Mouse (Mus musculus): ENCODE data around the gene 5430419D17Rik. TPM values are rescaled to one million over a fixed set of nuclear protein-coding genes. Genes with fewer than 3 reads are reported as not detected.

Gene 5430419D17Rik
- polyA plus RNA-seq (2012; fragmentation: generic; extraction: Trizol), result 0.04 TPM

DNA sequence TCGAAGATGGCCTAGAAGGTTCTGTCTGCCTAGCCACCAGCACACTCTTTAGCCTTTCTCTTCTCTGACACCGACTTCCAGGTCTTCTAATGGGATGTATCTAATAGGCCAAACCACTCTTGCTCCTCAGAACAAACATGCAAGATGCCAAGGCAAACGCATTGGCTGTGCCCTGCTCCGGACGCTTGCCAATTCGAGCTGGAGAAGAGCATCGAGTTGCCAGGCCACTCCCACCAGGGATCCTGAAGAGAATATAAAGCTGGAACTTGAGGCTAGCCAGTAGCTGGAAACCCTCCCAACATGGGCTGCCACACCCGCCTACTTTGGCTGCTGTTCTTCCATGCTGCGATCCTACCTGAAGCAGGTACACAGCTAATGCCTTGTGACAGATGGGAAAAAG lies at the start of gene 5430419D17Rik:
Gene 5430419D17Rik, plus strand, starts transcription at position 282 of the 400 bp plus-strand sequence.
- Histone ChIP-seq H3K36me3 (ENCODE audit: control insufficient read depth, insufficient read depth) (no peaks in the 10 kb centered on the region), H3K27me3 (ENCODE audit: control insufficient read depth, insufficient read depth, insufficient read length) (no peaks in the 10 kb centered on the region), H3K4me3 (no peak within 1 kb of the TSS), H3K4me2 (ENCODE audit: low read depth) (no peak within 1 kb of the TSS), H3ac (ENCODE audit: control insufficient read depth, insufficient read length) (no peak within 1 kb of the TSS), H3K79me2 (ENCODE audit: control insufficient read depth, insufficient read depth) (no peaks in the 10 kb centered on the region)
- no peak for TF ChIP-seq SRF (IDR thresholded peaks at IDR 0.05; ENCODE audit: control insufficient read depth, insufficient read length, low read depth)
- TF ChIP-seq POLR2A (IDR thresholded peaks at IDR 0.05; ENCODE audit: insufficient read length, low read depth), result no peak
- TF ChIP-seq REST (IDR thresholded peaks at IDR 0.05; ENCODE audit: insufficient read depth, insufficient read length), result no peak
- TF ChIP-seq USF1 (IDR thresholded peaks at IDR 0.05; ENCODE audit: low read depth), result no peak
- no peak for TF ChIP-seq E2F4 (IDR thresholded peaks at IDR 0.05; ENCODE audit: insufficient read depth)
- no peak for TF ChIP-seq TCF3 (IDR thresholded peaks at IDR 0.05; ENCODE audit: insufficient read length, low read depth)

DNA sequence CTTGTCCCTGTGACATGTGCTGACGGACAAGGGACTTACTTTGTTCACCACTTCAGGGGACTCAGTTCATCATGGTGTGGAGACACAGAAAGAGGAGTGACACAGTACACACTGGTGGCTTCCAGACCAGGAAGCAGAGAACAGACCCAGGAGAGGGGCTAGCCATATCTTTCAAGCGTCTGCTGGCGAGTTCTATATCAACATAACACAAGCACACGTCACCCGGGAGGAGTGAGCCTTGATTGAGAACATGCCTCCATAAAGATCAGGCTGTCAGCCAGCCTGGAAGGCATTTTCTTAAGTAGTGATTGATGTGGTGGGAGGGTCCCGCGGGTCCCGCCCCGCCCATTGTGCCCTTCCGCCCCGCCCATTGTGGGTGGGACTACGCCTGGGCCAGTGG lies 44.2 kb upstream of the 5430419D17Rik start:
- no peaks in the 10 kb centered on the region for H3K36me3 ChIP-seq (ENCODE audit: control insufficient read depth, insufficient read depth)
- H3K4me2 ChIP-seq (ENCODE audit: low read depth), result no peak overlapping the region
- no peak overlapping the region for H3K4me3 ChIP-seq
- no peak overlapping the region for H3ac ChIP-seq (ENCODE audit: control insufficient read depth, insufficient read length)
- H3K79me2 ChIP-seq (ENCODE audit: control insufficient read depth, insufficient read depth), result no peaks in the 10 kb centered on the region
- TF ChIP-seq TCF12 (IDR thresholded peaks at IDR 0.05; ENCODE audit: insufficient read depth, poor library complexity, severe bottlenecking), result no peak
- H3K27me3 ChIP-seq (ENCODE audit: control insufficient read depth, insufficient read depth, insufficient read length), result no peaks in the 10 kb centered on the region

GRCm38 (mm10) chr7:131133181-131133580 lies 41.0 kb upstream of the 5430419D17Rik start:
- H3K36me3 ChIP-seq (ENCODE audit: control insufficient read depth, insufficient read depth), result no peaks in the 10 kb centered on the region
- TF ChIP-seq CEBPB (IDR thresholded peaks at IDR 0.05; ENCODE audit: insufficient read depth, poor library complexity, severe bottlenecking), result no peak
- no peak for TF ChIP-seq SRF (IDR thresholded peaks at IDR 0.05; ENCODE audit: control insufficient read depth, insufficient read length, low read depth)
- no peak for TF ChIP-seq TCF12 (IDR thresholded peaks at IDR 0.05; ENCODE audit: insufficient read depth, poor library complexity, severe bottlenecking)
- TF ChIP-seq REST (IDR thresholded peaks at IDR 0.05; ENCODE audit: insufficient read depth, insufficient read length), result no peak
- TF ChIP-seq E2F4 (IDR thresholded peaks at IDR 0.05; ENCODE audit: insufficient read depth), result no peak
- TF ChIP-seq TCF3 (IDR thresholded peaks at IDR 0.05; ENCODE audit: insufficient read length, low read depth), result no peak
- no peak for TF ChIP-seq USF1 (IDR thresholded peaks at IDR 0.05; ENCODE audit: low read depth)
- TF ChIP-seq MAX (IDR thresholded peaks at IDR 0.05; ENCODE audit: low read depth), result no peak
- no peak for TF ChIP-seq POLR2AphosphoS2 (IDR thresholded peaks at IDR 0.05; ENCODE audit: insufficient read length, low read depth)
- no peak for TF ChIP-seq MYOD1 (IDR thresholded peaks at IDR 0.05; ENCODE audit: control insufficient read depth in 1 of 3, insufficient read length in 2 of 3, low read depth in 2 of 3)
- TF ChIP-seq POLR2A (IDR thresholded peaks at IDR 0.05; ENCODE audit: insufficient read length, low read depth), result no peak
- no peak for TF ChIP-seq MYOG (IDR thresholded peaks at IDR 0.05; ENCODE audit: control insufficient read depth in 1 of 3, insufficient read depth in 1 of 3, insufficient read length in 2 of 3, low read depth in 2 of 3)

GRCm38 (mm10) chr7:131146214-131146613 lies 28.0 kb upstream of the 5430419D17Rik start, which contains the start of gene 4933402N03Rik:
Gene 4933402N03Rik (minus strand): TSS chr7:131146314.
- TF ChIP-seq POLR2A (IDR thresholded peaks at IDR 0.05; ENCODE audit: insufficient read length, low read depth) (no peak), MYOG (IDR thresholded peaks at IDR 0.05; ENCODE audit: control insufficient read depth in 1 of 3, insufficient read depth in 1 of 3, insufficient read length in 2 of 3, low read depth in 2 of 3) (no peak), TCF3 (IDR thresholded peaks at IDR 0.05; ENCODE audit: insufficient read length, low read depth) (no peak), CEBPB (IDR thresholded peaks at IDR 0.05; ENCODE audit: insufficient read depth, poor library complexity, severe bottlenecking) (no peak), MYOD1 (IDR thresholded peaks at IDR 0.05; ENCODE audit: control insufficient read depth in 1 of 3, insufficient read length in 2 of 3, low read depth in 2 of 3) (no peak), TCF12 (IDR thresholded peaks at IDR 0.05; ENCODE audit: insufficient read depth, poor library complexity, severe bottlenecking) (no peak), MAX (IDR thresholded peaks at IDR 0.05; ENCODE audit: low read depth) (no peak), REST (IDR thresholded peaks at IDR 0.05; ENCODE audit: insufficient read depth, insufficient read length) (no peak), SRF (IDR thresholded peaks at IDR 0.05; ENCODE audit: control insufficient read depth, insufficient read length, low read depth) (no peak), POLR2AphosphoS2 (IDR thresholded peaks at IDR 0.05; ENCODE audit: insufficient read length, low read depth) (no peak)
- Histone ChIP-seq H3K36me3 (ENCODE audit: control insufficient read depth, insufficient read depth) (no peaks in the 10 kb centered on the region), H3K4me3 (no peak within 1 kb of the TSS), H3K4me2 (ENCODE audit: low read depth) (no peak within 1 kb of the TSS), H3K79me2 (ENCODE audit: control insufficient read depth, insufficient read depth) (no peaks in the 10 kb centered on the region), H3K27me3 (ENCODE audit: control insufficient read depth, insufficient read depth, insufficient read length) (no peaks in the 10 kb centered on the region), H3ac (ENCODE audit: control insufficient read depth, insufficient read length) (no peak within 1 kb of the TSS)

More at GRCm38 (mm10) chr7:131133181-131133580, 41.0 kb upstream of the 5430419D17Rik start:
- no peaks in the 10 kb centered on the region for H3K27me3 ChIP-seq (ENCODE audit: control insufficient read depth, insufficient read depth, insufficient read length)
- no peak overlapping the region for H3ac ChIP-seq (ENCODE audit: control insufficient read depth, insufficient read length)
- H3K4me2 ChIP-seq (ENCODE audit: low read depth), result no peak overlapping the region
- no peak overlapping the region for H3K4me3 ChIP-seq
- no peaks in the 10 kb centered on the region for H3K79me2 ChIP-seq (ENCODE audit: control insufficient read depth, insufficient read depth)

DNA sequence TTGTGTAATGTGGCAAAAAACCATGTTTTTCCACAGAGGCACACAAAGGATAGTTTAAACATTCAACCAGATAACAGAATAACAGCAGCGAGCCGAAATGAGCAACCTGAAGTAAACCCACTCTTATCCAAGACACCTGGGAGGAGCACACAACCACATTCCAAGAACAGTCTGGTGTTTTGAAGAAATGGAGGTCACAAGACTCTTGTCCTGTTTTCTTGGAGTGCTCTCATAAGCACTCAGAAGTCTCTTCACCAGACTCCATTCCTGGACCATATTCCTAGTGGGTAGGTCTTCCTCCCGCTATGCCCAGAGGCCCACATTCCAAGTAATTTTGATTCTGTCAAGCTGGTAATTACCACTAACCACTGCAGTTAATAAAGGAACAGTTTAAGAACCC lies 24.0 kb upstream of the 5430419D17Rik start:
- no peak for TF ChIP-seq MAX (IDR thresholded peaks at IDR 0.05; ENCODE audit: low read depth)
- TF ChIP-seq TCF12 (IDR thresholded peaks at IDR 0.05; ENCODE audit: insufficient read depth, poor library complexity, severe bottlenecking), result no peak
- H3K36me3 ChIP-seq (ENCODE audit: control insufficient read depth, insufficient read depth), result no peaks in the 10 kb centered on the region
- H3K79me2 ChIP-seq (ENCODE audit: control insufficient read depth, insufficient read depth), result no peaks in the 10 kb centered on the region
- H3K4me2 ChIP-seq (ENCODE audit: low read depth), result no peak overlapping the region
- H3K4me3 ChIP-seq, result no peak overlapping the region
- H3K27me3 ChIP-seq (ENCODE audit: control insufficient read depth, insufficient read depth, insufficient read length), result no peaks in the 10 kb centered on the region
- no peak overlapping the region for H3ac ChIP-seq (ENCODE audit: control insufficient read depth, insufficient read length)
